Mouse (Mus musculus): ENCODE measurements around the gene Gm20388.

- TF ChIP-seq CTCF (IDR thresholded peaks at IDR 0.05; ENCODE audit: low read depth, low read length) = no peak
- TF ChIP-seq POLR2A (IDR thresholded peaks at IDR 0.05; ENCODE audit: insufficient read depth, low read length) = no peak
- no peak for TF ChIP-seq EP300 (IDR thresholded peaks at IDR 0.05; ENCODE audit: insufficient read depth, low read depth, low read length)
Observed at GRCm38 (mm10) chr8:120492193-120492880, 581.7 kb downstream of the Gm20388 start.

Data from ES-Bruce4 (cell line).